Mouse (Mus musculus) kidney, adult 8-10 months (tissue): ENCODE measurements at regions not wholly inside any gene's neighbourhood (a gene's known extent, or its start where the extent isn't known, plus 50 kb on each side); places are given as distances from the start of the nearest gene placed in this dataset.
A peak's percentile ranks its signal among the peaks of the same experiment; 100 is the strongest.

Experiments
- DNase-seq, 2 experiments: peaks; one replicate each; pipeline ENCODE4 v3.0.0; 2022

DNA sequence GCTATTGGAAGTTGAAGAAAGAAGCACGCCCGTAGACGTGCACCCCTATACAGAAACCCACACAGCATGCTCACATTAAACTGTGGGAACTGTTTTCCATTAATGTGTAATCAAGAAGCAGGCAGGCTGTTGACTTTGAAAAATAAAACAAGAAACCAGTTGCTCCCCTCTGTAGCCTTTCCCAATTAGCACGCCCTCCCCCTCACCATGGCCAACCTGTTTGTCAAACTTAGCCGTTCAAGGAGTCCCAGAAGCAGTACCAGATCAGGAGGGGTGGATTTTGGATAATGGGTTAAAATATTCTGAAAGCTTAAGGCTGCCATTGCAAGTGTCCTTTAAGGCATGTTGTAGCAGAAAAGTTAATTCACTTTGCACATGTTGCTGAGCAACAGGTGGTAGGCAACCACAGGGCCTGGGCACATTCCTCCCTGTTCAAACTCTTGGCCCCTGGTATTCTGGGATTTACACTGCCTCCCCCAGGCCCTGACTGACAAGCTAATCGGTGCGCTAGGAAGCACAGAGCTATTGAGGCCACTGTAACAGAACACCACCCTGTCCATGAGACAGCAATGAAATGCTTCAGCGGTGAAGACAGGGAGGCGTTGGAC is 277.3 kb upstream of the Nr2f2 start:
- DNase-seq, result peak; percentile 39 to 57

- DNase-seq, result no peak
Observed at GRCm38 (mm10) chr7:70643055-70643454, 276.5 kb upstream of the Nr2f2 start.

DNA sequence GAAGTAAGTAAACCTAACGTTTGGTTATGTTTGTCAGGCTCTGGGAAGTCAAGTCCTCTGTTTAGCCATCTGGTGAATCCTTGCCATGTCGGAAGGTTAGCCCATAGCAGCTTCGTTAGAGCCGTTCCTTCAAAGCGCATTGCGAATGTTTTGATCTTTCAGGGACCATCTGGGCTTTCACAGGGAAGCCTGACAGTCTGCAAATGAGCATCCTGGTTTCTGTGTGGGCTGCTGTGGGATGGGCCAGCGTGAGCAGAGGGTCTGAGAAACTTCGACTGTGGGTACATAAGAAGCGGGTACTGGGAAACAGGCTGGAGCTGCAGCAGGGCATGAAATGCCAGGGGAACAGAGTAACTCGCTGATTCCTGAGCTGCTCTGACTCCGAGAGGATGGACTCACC is 274.7 kb upstream of the Nr2f2 start:
- no peak for DNase-seq

DNA sequence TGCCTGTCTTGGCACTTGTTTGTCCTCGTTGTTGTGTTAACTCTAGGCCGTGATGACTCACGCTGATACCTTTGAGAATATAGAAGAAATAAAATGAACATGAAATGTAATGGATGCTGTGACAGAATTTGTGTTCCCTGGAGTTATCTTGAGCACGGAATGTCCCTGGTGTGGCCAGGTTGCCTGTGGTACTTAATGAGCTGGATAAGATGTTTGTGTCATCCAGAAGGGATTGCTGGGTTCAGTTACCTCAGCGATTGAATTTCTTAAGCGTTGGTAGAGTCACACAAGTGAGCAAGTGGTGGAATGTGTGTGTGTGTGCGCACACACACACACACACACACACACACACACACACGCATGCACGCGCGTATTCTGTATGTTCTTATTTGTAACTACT is 274.0 kb upstream of the Nr2f2 start:
- no peak for DNase-seq

DNA sequence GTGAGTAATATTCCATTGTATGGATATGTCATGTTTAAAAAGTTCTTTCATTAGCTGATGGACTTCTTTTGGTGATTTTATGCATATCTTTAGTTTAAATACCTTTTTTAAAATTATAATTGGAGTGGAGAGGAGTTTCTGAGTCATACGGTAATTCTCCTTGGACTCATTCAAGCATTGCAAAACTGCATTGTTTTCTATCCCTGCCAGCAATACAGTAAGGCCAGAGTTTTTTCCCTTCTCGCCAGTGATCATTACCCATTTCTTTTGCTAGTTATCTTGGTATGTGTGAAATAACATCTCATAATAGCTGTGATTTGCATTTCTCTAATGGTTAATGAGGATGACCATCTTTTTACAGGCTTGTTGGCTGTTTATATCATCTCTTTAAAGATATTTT is 271.6 kb upstream of the Nr2f2 start:
- no peak for DNase-seq

- no peak for DNase-seq
Observed at GRCm38 (mm10) chr7:70634016-70634415, 267.5 kb upstream of the Nr2f2 start.

GRCm38 (mm10) chr7:70633577-70633976 is 267.0 kb upstream of the Nr2f2 start:
- peak; percentile 56 to 63 for DNase-seq

GRCm38 (mm10) chr7:70625643-70626231 is 259.2 kb upstream of the Nr2f2 start:
- DNase-seq, result no peak

DNA sequence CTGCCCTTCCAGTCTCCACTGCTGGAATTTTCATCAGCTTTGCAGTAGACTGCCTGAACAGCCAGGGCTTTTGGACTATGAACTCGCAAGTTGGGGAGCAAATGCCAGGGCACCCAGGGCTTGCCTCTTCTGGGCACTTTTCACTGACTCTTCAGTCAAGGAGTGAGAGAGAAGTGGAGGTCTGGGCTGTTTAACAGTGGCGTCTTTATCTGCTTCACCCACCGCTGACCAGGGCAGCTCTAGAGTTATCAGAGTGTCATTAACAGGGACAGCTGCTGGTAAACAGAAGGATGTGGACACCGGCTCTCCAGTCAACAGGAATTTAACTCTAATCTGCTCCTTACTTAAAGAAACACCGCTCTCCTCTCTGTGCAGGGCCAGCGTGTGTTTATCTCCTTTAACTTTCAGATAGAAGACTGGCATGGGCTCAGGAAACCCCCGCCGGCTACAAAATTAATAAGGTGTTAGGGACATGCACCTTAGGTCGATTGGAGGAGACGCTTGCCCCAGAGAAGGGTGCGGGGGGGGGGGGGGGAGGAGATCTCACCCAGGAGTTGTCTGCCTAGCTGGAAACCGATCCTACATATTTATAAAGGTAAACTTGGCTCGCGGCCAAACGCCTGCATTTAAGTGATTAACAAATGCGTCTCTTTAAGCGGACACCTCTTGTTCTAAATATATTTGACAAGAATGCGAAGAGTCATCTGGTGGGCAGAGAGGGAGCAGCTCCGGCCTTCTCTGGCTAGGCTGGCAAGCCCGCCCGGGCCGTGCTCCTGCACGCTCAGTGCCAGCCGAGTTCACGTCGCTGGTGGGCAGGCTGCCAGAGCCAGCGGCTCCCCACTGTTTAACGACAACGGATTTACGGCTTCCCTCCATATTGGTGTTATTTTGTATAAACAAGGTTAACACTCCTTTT is 258.4 kb upstream of the Nr2f2 start:
- DNase-seq, result peak; percentile 78 to 82

- DNase-seq, result peak; percentile 90 to 93
Observed at GRCm38 (mm10) chr7:70624031-70624726, 257.6 kb upstream of the Nr2f2 start.

DNA sequence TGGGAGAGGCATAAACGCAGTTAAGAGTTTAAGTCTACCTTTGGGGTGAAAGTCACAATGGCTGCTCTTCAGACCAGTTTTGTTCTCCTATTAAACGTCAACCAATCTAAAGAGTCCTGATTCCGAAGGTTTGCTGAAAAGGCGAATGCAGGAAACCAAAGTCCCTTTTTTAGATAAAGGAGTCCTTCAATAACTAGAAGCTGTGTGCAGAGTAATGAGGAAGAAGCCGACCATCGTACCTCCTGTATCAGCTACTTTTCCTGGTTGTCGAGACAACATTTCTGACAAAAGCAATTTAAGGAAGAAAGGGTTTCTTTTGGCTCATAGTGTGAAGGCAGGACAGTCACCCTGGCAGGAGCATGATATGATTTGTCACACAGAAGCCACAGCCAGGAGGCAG is 252.9 kb upstream of the Nr2f2 start:
- DNase-seq, result no peak

GRCm38 (mm10) chr7:70618270-70618669 is 251.7 kb upstream of the Nr2f2 start:
- DNase-seq, result no peak

DNA sequence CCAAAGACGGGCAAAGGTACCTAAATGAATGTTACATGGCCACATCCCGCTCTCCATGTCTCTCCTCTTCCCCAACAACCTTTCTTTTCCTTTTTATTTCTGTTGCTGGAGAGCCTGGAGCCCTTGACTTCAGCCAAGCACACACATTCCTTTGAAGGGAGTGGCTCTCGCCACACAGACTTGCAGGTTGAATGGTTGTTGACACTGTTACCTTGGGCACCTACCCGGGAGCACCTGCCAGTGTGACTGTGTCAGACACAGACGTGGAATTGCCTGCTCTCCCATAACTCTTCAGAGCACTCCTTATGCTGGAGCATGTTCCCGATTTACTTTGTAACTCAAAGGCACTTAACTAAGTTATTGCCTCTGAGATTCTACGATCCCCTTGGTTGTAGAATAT is 240.0 kb upstream of the Nr2f2 start:
- DNase-seq, result peak in 1 of 2 experiments; percentile 38

DNA sequence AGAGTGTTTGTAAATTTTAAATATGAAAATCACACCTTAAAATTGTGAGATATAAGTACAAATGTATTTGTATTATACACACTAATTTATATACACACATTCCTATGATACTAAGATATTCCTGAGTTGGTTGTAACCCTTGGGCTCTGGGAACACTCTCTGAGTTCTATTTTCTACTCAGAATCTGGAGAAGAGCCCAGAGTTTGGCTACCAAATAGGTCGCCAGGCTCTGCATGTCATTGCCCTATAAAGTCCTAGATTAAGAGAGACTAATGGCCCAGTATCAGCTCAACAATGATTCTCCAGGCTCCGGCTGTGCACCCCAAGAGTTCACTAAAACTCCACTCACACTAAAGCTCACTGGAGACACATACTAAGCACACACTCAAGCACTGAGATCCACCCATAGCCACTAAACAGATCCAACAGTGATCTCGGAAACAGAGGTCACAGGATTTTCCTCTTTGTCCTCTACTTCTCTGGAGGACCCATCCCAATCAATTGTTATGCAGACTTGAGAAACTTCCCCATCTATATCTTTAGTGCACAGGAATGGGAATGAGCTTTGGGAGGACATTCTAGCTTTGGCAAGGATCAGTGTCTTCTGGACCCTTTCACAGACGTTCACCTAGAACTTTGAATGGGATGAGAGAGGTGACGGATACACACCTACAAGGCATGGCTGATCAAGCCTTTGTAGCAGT is 238.1 kb upstream of the Nr2f2 start:
- DNase-seq, result no peak

- no peak for DNase-seq
Observed at GRCm38 (mm10) chr7:70593027-70593426, 226.5 kb upstream of the Nr2f2 start.

- DNase-seq, result no peak
Observed at GRCm38 (mm10) chr7:70591361-70592256, 225.1 kb upstream of the Nr2f2 start.

DNA sequence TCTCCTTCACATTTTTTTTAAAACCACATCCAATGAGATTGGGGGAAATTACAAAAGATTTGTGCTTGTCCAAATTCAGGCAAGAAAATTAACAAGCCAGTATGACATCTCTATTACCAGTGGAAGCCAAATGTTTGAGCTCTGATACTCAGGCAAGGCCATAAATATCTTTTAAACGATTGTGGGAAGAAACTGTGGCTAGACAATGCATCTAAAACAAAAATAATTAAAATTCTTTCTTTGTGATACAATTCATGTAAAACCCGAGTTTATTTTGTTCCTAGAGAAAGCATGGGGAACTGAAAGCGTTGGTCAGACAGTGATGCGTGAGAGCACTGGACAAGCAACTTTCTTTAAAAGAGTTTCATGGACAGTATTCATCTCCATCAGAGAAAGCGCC is 223.2 kb upstream of the Nr2f2 start:
- no peak for DNase-seq

DNA sequence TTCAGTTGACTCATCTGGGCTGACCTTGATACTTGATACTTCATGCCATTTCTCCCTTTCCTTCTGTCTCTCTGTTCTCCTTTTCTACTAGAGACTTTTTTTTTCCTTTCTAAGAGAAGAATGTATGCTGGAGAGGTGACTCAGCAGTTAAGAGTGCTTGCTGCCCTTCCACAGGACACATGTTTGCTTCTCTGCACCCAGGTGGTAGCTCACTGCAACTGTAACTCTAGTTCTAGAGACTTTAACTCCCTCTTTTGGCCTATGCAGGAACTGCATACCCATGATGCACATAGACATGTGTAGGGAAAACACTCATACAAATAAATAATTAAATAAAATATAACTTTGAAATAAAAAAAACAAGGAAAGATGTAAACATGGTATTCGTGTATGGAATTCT is 221.5 kb upstream of the Nr2f2 start:
- no peak for DNase-seq

- DNase-seq, result no peak
Observed at GRCm38 (mm10) chr7:70584480-70584879, 217.9 kb upstream of the Nr2f2 start.

DNA sequence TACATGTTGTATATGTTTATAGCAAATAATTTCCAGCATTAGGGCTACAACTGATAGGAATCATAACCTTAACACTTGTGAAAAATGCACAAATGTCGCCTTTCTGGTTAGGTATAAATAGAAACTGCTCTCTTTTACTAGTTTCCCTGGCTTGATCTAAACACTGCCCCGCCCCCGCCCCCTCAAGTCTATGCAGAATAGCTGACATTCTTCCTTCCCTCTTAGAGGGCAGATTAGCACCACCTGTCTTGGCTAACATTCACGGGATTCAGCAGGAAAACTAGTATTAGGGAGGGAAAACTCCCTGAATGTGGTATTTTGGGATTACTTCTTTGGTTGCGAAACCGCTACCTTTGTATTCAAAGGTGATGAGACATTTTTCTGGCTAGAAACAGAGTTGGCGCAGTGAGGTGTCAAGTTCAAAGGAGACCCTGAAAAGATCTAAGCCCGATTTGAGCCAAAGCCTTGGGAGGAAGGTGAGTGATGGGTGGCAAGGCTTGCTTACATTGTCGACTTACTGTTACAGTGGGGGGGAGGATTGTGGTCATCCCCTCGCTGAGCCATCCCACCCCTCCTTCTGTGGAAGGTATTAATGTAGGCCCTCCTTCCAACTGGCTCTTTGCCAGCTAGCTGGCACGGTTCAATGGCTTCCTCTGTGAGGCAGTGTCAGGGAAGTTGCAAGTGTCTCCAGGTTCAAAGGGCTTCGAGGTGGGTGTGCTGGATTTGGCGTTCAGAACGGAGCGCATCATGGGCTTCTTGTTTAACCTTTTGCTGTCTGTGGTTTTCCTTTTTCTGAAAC is 209.8 kb upstream of the Nr2f2 start:
- peak; percentile 78 to 80 for DNase-seq

DNA sequence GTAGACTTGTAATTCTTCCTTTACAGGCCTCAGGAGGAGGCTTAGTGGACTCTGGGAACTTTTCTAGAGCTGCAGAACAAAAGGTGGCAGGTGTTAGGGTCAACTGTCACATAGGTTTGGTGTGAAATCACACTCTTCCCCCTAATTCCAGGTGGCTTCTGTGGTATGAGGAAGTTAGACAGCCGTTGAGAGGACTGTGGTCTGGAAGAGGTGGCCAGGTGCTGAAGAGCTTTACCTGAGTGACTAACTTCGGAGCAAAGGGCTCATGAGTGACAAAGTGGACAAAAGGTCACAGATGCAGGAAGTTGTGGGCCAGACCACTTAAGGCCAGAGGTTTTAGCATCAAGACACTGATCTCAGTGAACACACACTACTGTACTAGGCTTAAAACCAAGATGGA is 209.1 kb upstream of the Nr2f2 start:
- no peak for DNase-seq
